8 mouse cellular contexts compared by ENCODE assay signal in the genomic region with DNA sequence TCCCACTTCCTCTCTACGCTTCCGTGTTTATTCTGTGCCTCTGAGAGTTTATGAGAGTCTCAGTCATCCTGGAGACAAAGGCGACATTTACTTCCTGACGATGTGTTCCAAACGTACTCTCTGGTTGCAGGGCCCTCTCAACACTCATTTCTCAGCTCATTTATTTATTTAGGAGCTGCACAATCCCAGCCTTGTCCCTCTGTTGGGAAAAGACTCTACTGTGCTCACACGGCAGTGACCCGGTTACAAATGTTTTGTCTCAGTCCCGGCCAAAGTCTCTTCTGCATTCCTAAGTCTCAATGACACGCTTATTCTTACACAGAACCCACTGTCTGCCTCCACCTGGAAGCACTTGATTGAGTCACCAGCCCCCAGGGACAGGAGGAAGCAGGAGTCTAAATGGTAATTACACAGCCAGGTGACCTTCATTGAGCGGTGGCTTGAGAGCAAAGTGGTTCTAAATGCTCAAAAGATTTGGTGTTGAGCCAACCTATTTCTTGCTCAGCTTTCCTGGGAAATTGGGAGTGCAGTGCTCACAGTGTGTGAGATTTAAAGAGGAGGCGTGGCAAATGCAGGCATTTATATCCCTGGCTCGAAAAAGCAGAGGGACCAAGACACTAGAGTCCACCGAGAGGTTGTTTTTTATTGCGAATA.
A peak's percentile ranks its signal among the peaks of the same experiment; 100 is the strongest.
DNase-seq lines count a peak whose midpoint lies in the region; ATAC-seq and TF ChIP-seq lines count a peak whose summit lies in the region.

No protein-coding gene starts in this region.

- H3K9me3 ChIP-seq in forebrain, embryonic 11.5 days (ENCODE audit: control insufficient read depth, low read length): no peaks in the 10 kb centered on the region
- H3K9me3 ChIP-seq in intestine, postnatal 0 days (ENCODE audit: control insufficient read depth): no peaks in the 10 kb centered on the region
- H3K9me3 ChIP-seq in midbrain, embryonic 13.5 days: no peaks in the 10 kb centered on the region

- DNase-seq in left cerebral cortex, postnatal 4 days: peak; percentile 21
- no peak for DNase-seq in left cerebral cortex, adult 8-10 months (ENCODE audit: low spot score in 2 of 2)
- no peak for DNase-seq in forebrain, embryonic 11.5 days (ENCODE audit: low spot score)
- DNase-seq in ovary, adult 18-20 months (ENCODE audit: low spot score): no peak
- DNase-seq in natural killer cell, adult 2 months (ENCODE audit: low spot score in 2 of 2): no peak
- DNase-seq in spleen, postnatal 10 days (ENCODE audit: low spot score in 2 of 2): no peak

- H3K9ac ChIP-seq in forebrain, embryonic 11.5 days (ENCODE audit: low read length): no peak overlapping the region
- H3K9ac ChIP-seq in intestine, postnatal 0 days (ENCODE audit: low read depth, low read length): no peak overlapping the region; the same call in 1 of the 2 replicates
- no peak overlapping the region for H3K9ac ChIP-seq in midbrain, embryonic 13.5 days (replicated peaks)

- intact Hi-C loops in left cerebral cortex, postnatal 4 days (cut with DNase I): no loop called here

- no peak overlapping the region for H3K4me3 ChIP-seq in forebrain, embryonic 11.5 days (ENCODE audit: low read depth, low read length)
- peak overlapping the region; percentile 13; the same call in 1 of the 2 replicates for H3K4me3 ChIP-seq in intestine, postnatal 0 days (ENCODE audit: low read depth, low read length)
- H3K4me3 ChIP-seq in midbrain, embryonic 13.5 days (replicated peaks): no peak overlapping the region

- no peak for TF ChIP-seq CTCF in intestine, postnatal 0 days (IDR thresholded peaks at IDR 0.05; ENCODE audit: low read depth)

- H3K27ac ChIP-seq in forebrain, embryonic 11.5 days (ENCODE audit: low read depth, low read length): no peak overlapping the region
- peak overlapping the region; percentile 46 for H3K27ac ChIP-seq in intestine, postnatal 0 days (ENCODE audit: low read depth, low read length)
- no peak overlapping the region for H3K27ac ChIP-seq in midbrain, embryonic 13.5 days

- no peaks in the 10 kb centered on the region for H3K4me1 ChIP-seq in forebrain, embryonic 11.5 days (replicated peaks; ENCODE audit: control insufficient read depth, insufficient read depth, low read length)
- no peaks in the 10 kb centered on the region; the same call in 1 of the 2 replicates for H3K4me1 ChIP-seq in intestine, postnatal 0 days (replicated peaks; ENCODE audit: control insufficient read depth, insufficient read depth, low read length)
- H3K4me1 ChIP-seq in midbrain, embryonic 13.5 days (replicated peaks): peaks cover 7% of the 10 kb centered on the region

- 68% methylated on average over 14 of the region's 14 CpGs for WGBS in forebrain, embryonic 11.5 days
- WGBS in intestine, postnatal 0 days: 19% methylated on average over 14 of the region's 14 CpGs
- 64% methylated on average over 14 of the region's 14 CpGs for WGBS in midbrain, embryonic 13.5 days

- 0 out of 2 replicates have a peak, but pooled peaks have one; percentile 24 for ATAC-seq in forebrain, embryonic 11.5 days (replicated peaks; ENCODE audit: low FRiP score)
- peak; percentile 80 for ATAC-seq in intestine, postnatal 0 days
- 0 out of 2 replicates have a peak, but pooled peaks have one; percentile 46 for ATAC-seq in midbrain, embryonic 13.5 days

- H3K27me3 ChIP-seq in forebrain, embryonic 11.5 days (ENCODE audit: control insufficient read depth, insufficient read depth, low read length): no peaks in the 10 kb centered on the region
- no peaks in the 10 kb centered on the region for H3K27me3 ChIP-seq in intestine, postnatal 0 days (replicated peaks; ENCODE audit: control insufficient read depth, insufficient read depth, low read length)
- no peaks in the 10 kb centered on the region for H3K27me3 ChIP-seq in midbrain, embryonic 13.5 days

- no peaks in the 10 kb centered on the region for H3K36me3 ChIP-seq in forebrain, embryonic 11.5 days (ENCODE audit: control insufficient read depth, insufficient read depth, low read length)
- H3K36me3 ChIP-seq in intestine, postnatal 0 days (ENCODE audit: control insufficient read depth, insufficient read depth): no peaks in the 10 kb centered on the region
- H3K36me3 ChIP-seq in midbrain, embryonic 13.5 days: no peaks in the 10 kb centered on the region

- H3K4me2 ChIP-seq in forebrain, embryonic 11.5 days (ENCODE audit: low read depth, low read length, severe bottlenecking): 0 out of 2 replicates have a peak overlapping the region, but pooled peaks have one; percentile 2
- H3K4me2 ChIP-seq in intestine, postnatal 0 days (replicated peaks; ENCODE audit: low read depth): peak overlapping the region; percentile 54
- H3K4me2 ChIP-seq in midbrain, embryonic 13.5 days (replicated peaks): no peak overlapping the region

Comparison
In these comparisons a context has a peak if more than half of its experiments do, and no peak if none do; other contexts are left out.
1. ATAC-seq: peak in every context shown above with its lines; median percentile 80 in intestine, postnatal 0 days; 46 in midbrain, embryonic 13.5 days; 24 in forebrain, embryonic 11.5 days.